Mouse (Mus musculus) testis, adult 2 months (tissue): ENCODE results near the gene Cotl1. TPM values are rescaled to one million over a fixed set of nuclear protein-coding genes. Genes with fewer than 3 reads are reported as not detected.
"Not testable (repeated sequence)": the region's sequence is repeated elsewhere in the genome, so short reads cannot be mapped to it uniquely, and the experiment has no call there.

Source experiments
- H3K27ac ChIP-seq: fragments of 200-500 bp; 2 replicates; pipeline ENCODE4 v1.5.1; 2012; ENCODE audit warnings: low read depth, low read length; ENCODE audit not compliant: control insufficient read depth, insufficient read depth
- H3K27me3 ChIP-seq: fragments of 200-500 bp; 2 replicates; pipeline ENCODE4 v1.6.1; 2012; ENCODE audit warnings: mild to moderate bottlenecking, low read length, moderate library complexity; ENCODE audit not compliant: control insufficient read depth, insufficient read depth
- H3K36me3 ChIP-seq: fragments of 200-500 bp; 2 replicates; pipeline ENCODE4 v1.6.1; 2012; ENCODE audit warnings: mild to moderate bottlenecking, low read length; ENCODE audit not compliant: control insufficient read depth, insufficient read depth
- H3K4me1 ChIP-seq: fragments of 200-500 bp; 2 replicates; pipeline ENCODE4 v1.6.1; 2012; ENCODE audit warnings: low read length; ENCODE audit not compliant: control insufficient read depth, insufficient read depth
- H3K4me3 ChIP-seq: fragments of 200-500 bp; 2 replicates; pipeline ENCODE4 v1.5.1; 2012; ENCODE audit warnings: low read depth, mild to moderate bottlenecking, low read length, moderate library complexity, mixed read lengths; ENCODE audit not compliant: control insufficient read depth
- CTCF ChIP-seq: fragments of 200-500 bp; IDR thresholded peaks from 2 replicates; pipeline ENCODE4 v1.5.1; 2012; ENCODE audit warnings: low read depth, mild to moderate bottlenecking, inconsistent platforms, low read length, moderate library complexity; ENCODE audit not compliant: control insufficient read depth, insufficient read depth, insufficient replicate concordance
- POLR2A ChIP-seq: fragments of 200-500 bp; IDR thresholded peaks from 2 replicates; pipeline ENCODE4 v1.6.1; 2012; ENCODE audit warnings: low read depth, mild to moderate bottlenecking, inconsistent platforms, low read length, moderate library complexity; ENCODE audit not compliant: control insufficient read depth
- polyA plus RNA-seq: library from polyadenylated mRNA; depleted of rRNA; stranded (reverse); fragments of >200 nt; gene quantifications from 2 replicates; pipeline ENCODE4 v1.2.3, GENCODE M21; 2012

The Cotl1 gene
- polyA plus RNA-seq, 1 experiment = 20.0 TPM

DNA sequence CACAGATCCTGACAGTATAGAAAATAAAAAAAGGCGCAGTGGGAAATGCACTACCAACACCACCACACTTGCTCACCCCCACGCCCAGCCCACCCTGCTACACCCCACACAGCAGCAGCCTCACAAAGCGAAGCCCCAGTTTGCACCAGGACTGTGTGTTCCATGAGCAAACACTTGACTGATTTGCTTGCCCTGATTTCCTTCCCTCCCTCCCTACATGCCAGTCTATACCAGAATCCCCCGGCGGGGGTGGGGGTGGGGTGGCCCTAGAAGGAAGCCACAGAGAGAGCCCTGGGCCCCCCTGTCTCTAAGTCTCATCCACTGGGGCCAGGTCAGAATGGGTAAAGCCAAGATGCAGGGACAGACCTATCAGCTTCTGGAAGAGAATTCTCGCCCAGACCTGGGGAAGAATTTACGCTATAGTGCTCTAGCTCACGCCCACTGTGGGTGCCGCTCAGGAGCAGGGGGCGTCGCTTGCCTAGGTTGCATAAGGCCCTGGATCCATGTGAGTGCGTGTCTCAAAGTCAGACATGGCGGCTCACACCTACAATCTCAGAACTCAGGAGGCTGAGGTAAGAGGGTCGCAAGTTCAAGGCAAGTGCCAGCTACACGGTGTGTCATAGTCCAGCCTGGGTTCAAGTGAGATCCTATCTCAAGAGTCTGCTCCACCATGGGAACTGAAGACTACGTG, 7.0 kb upstream of the Cotl1 start:
- Histone ChIP-seq H3K36me3 (no peaks in the 10 kb centered on the region), H3K27me3 (no peaks in the 10 kb centered on the region), H3K4me3 (no peak overlapping the region), H3K4me1 (no peaks in the 10 kb centered on the region; the same call in 1 of the 2 replicates), H3K27ac (no peak overlapping the region)
- no peak for TF ChIP-seq CTCF
- TF ChIP-seq POLR2A = no peak

DNA sequence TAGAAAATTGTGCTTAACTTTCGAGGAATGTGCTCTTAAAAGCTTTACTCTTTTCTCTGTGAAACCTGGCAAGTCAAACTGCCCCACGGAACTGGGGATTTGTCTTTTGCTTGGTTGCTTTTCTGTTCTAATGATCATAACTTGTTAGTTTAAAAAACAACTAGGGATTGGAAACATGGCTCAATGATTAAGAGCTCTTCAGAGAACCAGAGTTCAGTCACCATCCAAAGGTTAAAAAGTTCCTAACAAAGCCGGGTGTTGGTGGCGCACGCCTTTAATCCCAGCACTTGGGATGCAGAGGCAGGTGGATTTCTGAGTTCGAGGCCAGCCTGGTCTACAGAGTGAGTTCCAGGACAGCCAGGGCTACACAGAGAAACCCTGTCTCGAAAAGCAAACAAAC, 5.4 kb upstream of the Cotl1 start:
- H3K27ac ChIP-seq, H3K27me3 ChIP-seq, H3K36me3 ChIP-seq, H3K4me1 ChIP-seq, H3K4me3 ChIP-seq: not testable (repeated sequence)

DNA sequence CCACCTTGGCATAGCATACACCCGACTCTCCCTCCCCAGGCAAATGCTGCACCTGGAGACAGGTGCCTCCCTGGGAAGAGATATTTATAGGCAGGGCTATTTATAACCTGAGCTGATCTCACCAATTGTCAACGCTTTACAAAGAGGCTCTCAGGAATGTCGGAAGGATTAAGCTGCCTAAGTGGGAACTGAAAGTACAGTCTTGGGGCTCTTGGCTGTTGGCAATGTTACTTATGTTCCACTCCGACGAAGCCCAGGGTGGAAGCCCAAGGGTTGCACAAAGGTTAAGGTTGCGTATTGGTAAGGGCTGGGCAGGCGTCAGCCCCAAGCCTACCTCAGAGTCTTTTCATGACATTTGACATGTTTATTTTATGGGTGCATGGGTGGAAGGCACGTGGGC, 4.2 kb upstream of the Cotl1 start:
- Histone ChIP-seq H3K36me3 (no peaks in the 10 kb centered on the region), H3K4me3 (no peak overlapping the region), H3K27me3 (no peaks in the 10 kb centered on the region), H3K27ac (no peak overlapping the region), H3K4me1 (peaks cover 15% of the 10 kb centered on the region)
- TF ChIP-seq POLR2A (no peak), CTCF (no peak)

DNA sequence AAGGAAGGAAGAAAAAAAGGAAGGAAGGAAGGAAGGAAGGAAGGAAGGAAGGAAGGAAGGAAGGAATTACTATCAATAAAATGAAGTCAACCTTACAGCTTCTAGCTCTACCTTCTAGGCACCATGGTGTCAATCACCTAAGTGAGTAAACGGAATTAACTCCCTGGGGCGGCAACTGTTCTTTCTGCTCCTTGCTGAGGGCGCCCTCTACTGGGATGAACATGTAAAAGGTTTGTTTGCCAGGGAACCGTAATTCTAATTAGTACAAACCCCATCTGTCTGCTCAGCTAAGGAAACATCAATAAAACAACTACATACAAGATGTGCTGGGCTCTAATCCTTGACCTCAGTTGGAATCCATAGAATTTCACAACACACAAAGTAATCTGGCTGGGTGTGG, 3.1 kb upstream of the Cotl1 start:
- Histone ChIP-seq H3K27me3 (no peaks in the 10 kb centered on the region), H3K36me3 (no peaks in the 10 kb centered on the region), H3K27ac (no peak overlapping the region), H3K4me3 (no peak overlapping the region), H3K4me1 (peaks cover 21% of the 10 kb centered on the region)
- no peak for TF ChIP-seq POLR2A
- TF ChIP-seq CTCF = peak; percentile 61; the same call in 1 of the 2 replicates

DNA sequence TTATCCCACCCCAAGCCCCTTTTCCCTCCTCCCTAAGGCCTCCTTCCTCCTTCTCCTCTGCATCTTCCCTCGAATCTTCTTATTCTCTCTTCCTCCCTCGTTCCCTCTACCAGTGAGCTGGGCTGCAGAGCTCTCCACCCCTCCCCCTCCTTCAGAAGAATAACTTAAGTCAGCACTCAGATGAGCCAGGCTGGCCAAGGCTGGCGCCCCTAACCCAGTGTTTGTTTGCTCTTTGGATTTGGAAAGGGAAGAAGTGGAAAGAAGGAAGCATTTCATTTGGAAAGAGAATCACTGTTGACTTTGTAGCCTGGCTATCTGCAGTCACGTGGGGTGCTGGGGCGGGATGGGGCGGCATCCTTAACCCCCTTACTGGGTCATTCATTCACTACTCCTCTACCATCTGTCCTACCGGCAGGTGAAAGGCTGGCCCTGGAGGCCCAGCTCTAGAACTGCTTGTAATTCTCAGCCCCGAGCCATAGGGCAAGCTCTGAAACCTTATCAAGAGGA, 614 bp upstream of the Cotl1 start:
- Histone ChIP-seq H3K36me3 (no peaks in the 10 kb centered on the region), H3K4me1 (peaks cover 21% of the 10 kb centered on the region), H3K4me3 (peak overlapping the region; percentile 98), H3K27ac (no peak overlapping the region), H3K27me3 (no peaks in the 10 kb centered on the region)
- TF ChIP-seq CTCF (no peak), POLR2A (no peak)

- Histone ChIP-seq H3K27me3 (no peaks in the 10 kb centered on the region), H3K36me3 (no peaks in the 10 kb centered on the region), H3K4me1 (peaks cover 21% of the 10 kb centered on the region), H3K27ac (peak overlapping the region; percentile 87), H3K4me3 (peak overlapping the region; percentile 98)
- TF ChIP-seq POLR2A = no peak
- no peak for TF ChIP-seq CTCF
Observed at GRCm38 (mm10) chr8:119839419-119840021, 824 bp downstream of the Cotl1 start.

GRCm38 (mm10) chr8:119838983-119839340, 1.4 kb downstream of the Cotl1 start:
- no peak overlapping the region for H3K4me3 ChIP-seq
- H3K27me3 ChIP-seq = no peaks in the 10 kb centered on the region
- no peak overlapping the region for H3K27ac ChIP-seq
- peaks cover 21% of the 10 kb centered on the region for H3K4me1 ChIP-seq
- no peak for TF ChIP-seq CTCF
- no peak for TF ChIP-seq POLR2A
- H3K36me3 ChIP-seq = no peaks in the 10 kb centered on the region
